Mouse (Mus musculus) urinary bladder, adult 18-20 months (tissue): ENCODE measurements around the gene Speg.
A peak's percentile ranks its signal among the peaks of the same experiment; 100 is the strongest.

ENCODE experiments used
- DNase-seq, 2 experiments: peaks; one replicate each; pipeline ENCODE4 v3.0.0; 2022; ENCODE audit warnings: low spot score in 2 of 2, mixed read lengths in 2 of 2

Speg gene

GRCm38 (mm10) chr1:75442171-75442570 lies 67.1 kb downstream of the Speg start:
- DNase-seq: no peak

- no peak for DNase-seq
Measured at GRCm38 (mm10) chr1:75442811-75443210, 67.7 kb downstream of the Speg start.

GRCm38 (mm10) chr1:75443247-75444024 lies 68.3 kb downstream of the Speg start:
- DNase-seq: no peak

- no peak for DNase-seq
Measured at GRCm38 (mm10) chr1:75444208-75444607, 69.1 kb downstream of the Speg start.

GRCm38 (mm10) chr1:75445141-75445701 lies 70.1 kb downstream of the Speg start:
- DNase-seq: no peak

GRCm38 (mm10) chr1:75445751-75446611 lies 70.9 kb downstream of the Speg start:
- peak; percentile 44 to 64 for DNase-seq

- no peak for DNase-seq
Measured at GRCm38 (mm10) chr1:75446656-75447055, 71.6 kb downstream of the Speg start.

- no peak for DNase-seq
Measured at GRCm38 (mm10) chr1:75447265-75448051, 72.4 kb downstream of the Speg start.

GRCm38 (mm10) chr1:75448052-75448431 lies 72.9 kb downstream of the Speg start:
- DNase-seq: no peak

GRCm38 (mm10) chr1:75448937-75449336 lies 73.8 kb downstream of the Speg start:
- no peak for DNase-seq

- DNase-seq: no peak
Measured at GRCm38 (mm10) chr1:75449377-75450135, 74.5 kb downstream of the Speg start.

- DNase-seq: no peak
Measured at GRCm38 (mm10) chr1:75450314-75451005, 75.4 kb downstream of the Speg start, which contains the start of gene Asic4. Gene Asic4 (plus strand): TSS chr1:75450436.

GRCm38 (mm10) chr1:75451900-75452299 lies 76.8 kb downstream of the Speg start:
- DNase-seq: no peak

GRCm38 (mm10) chr1:75455433-75455832 lies 80.3 kb downstream of the Speg start:
- DNase-seq: no peak

GRCm38 (mm10) chr1:75455948-75456347 lies 80.9 kb downstream of the Speg start:
- no peak for DNase-seq

- DNase-seq: no peak
Measured at GRCm38 (mm10) chr1:75456746-75457564, 81.9 kb downstream of the Speg start.

- no peak for DNase-seq
Measured at GRCm38 (mm10) chr1:75457710-75458024, 82.6 kb downstream of the Speg start.

- peak in 1 of 2 experiments; percentile 37 for DNase-seq
Measured at GRCm38 (mm10) chr1:75458025-75458788, 83.1 kb downstream of the Speg start.
